Mouse (Mus musculus): ENCODE measurements at regions not wholly inside any gene's neighbourhood (a gene's known extent, or its start where the extent isn't known, plus 50 kb on each side); places are given as distances from the start of the nearest gene placed in this dataset.
A peak's percentile ranks its signal among the peaks of the same experiment; 100 is the strongest.

DNA sequence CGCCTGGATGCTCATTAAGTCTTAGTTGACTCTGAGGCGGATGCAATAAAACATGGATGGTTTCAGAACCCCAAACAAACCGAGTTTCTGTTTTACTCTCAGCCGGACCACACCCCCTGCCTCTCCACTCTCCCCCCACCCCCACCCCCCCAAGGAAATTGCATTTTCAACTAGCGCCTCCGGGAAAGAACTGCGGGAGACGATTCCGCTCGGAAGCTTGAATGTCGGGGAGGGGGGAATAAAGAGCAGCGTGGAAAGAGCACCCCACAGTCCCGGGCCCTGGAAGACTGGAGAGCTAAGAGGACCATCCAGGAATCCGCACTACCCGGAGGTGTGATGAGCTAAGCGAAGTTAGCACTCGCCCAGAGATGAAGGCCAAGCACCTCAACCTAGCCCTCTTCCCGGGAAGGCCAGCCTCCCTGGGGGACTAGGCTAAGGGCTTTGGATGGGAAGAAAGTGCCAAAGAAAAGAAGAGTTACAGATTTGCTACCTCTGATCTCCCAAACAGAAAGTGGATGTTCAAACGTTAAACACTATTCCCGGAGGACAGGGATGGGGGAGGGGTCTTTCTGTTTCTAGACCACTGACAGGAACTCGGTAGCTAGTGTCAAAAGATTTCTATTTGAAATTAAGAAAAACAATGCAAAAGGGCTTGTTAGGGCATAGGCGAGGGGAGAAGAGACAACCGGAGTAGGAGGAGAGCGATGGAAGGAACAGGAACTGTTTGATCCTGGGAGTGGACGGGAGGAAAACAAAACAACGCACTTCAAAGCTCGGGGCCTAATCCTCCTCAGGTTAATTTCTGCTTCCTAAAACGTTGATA is 258.6 kb upstream of the Nfe2l3 start:
- Histone ChIP-seq H3K4me2 (ENCODE audit: low read depth) (peak overlapping the region; percentile 73), H3K4me1 (replicated peaks; ENCODE audit: control insufficient read depth in 2 of 2, insufficient read depth in 2 of 2, low read length in 1 of 2) (peaks cover 7 to 21% of the 10 kb centered on the region in 2 experiments), H3K9ac (replicated peaks) (no peak overlapping the region), H3K36me3 (replicated peaks; ENCODE audit: control insufficient read depth, insufficient read depth, low read depth) (no peaks in the 10 kb centered on the region), H3K27ac (no peak overlapping the region), H3K4me3 (ENCODE audit: insufficient read depth in 1 of 2, low read depth in 2 of 2, low read length in 2 of 2) (peak overlapping the region; percentile 44 to 46), H3K27me3 (ENCODE audit: control insufficient read depth, insufficient read depth, low read length) (peaks cover 65% of the 10 kb centered on the region), H3K9me3 (ENCODE audit: control insufficient read depth, low read length) (no peaks in the 10 kb centered on the region)
- TF ChIP-seq EP300 (IDR thresholded peaks at IDR 0.05; ENCODE audit: low read depth) = no peak
- no peak for TF ChIP-seq CTCF (IDR thresholded peaks at IDR 0.05; ENCODE audit: low read depth)
- DNase-seq (ENCODE audit: low read depth in 3 of 3, low spot score in 3 of 3) (no peak), ATAC-seq (ENCODE audit: insufficient read depth) (no peak)
- 2% methylated on average over 28 of the region's 28 CpGs for WGBS (ENCODE audit: insufficient replicate concordance)

DNA sequence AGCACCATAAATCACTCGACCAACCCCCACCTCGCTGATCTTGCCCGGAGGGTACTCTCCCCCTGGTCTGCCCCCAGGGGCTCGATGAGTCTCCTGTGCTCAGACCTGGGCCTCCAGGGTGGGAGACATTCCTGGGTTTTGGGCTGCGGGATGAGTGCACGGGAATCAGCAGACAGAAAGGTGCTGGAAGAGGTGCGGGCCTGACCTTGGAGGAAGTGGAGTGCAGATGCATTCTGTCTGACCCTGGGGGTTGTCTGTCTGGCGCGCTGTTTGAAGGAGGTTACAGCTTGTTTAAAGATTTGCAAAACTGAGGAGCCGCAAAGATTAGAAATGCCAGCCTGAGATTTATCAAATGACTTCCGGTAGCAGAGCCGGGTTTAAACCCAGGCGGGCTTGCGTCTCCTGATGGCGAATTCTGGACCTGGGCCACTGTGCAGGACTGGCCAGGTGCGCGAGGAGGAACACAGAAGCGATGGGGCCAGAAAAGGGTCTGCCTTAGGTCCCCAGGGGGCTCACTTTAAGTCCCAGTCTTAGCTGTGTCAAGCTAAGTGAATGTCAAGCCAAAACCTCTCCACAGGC is 257.9 kb upstream of the Nfe2l3 start:
- Histone ChIP-seq H3K9me3 (ENCODE audit: control insufficient read depth, low read length) (no peaks in the 10 kb centered on the region), H3K27ac (no peak overlapping the region), H3K4me1 (replicated peaks; ENCODE audit: control insufficient read depth in 2 of 2, insufficient read depth in 2 of 2, low read length in 1 of 2) (peaks cover 3 to 20% of the 10 kb centered on the region in 2 experiments), H3K36me3 (replicated peaks; ENCODE audit: control insufficient read depth, insufficient read depth, low read depth) (no peaks in the 10 kb centered on the region), H3K27me3 (ENCODE audit: control insufficient read depth, insufficient read depth, low read length) (peaks cover 72% of the 10 kb centered on the region), H3K4me2 (ENCODE audit: low read depth) (peak overlapping the region; percentile 73), H3K4me3 (ENCODE audit: insufficient read depth in 1 of 2, low read depth in 2 of 2, low read length in 2 of 2) (no peak overlapping the region), H3K9ac (replicated peaks) (no peak overlapping the region)
- no peak for DNase-seq (ENCODE audit: low read depth in 3 of 3, low spot score in 3 of 3)
- TF ChIP-seq CTCF (IDR thresholded peaks at IDR 0.05; ENCODE audit: low read depth) = no peak
- no peak for TF ChIP-seq EP300 (IDR thresholded peaks at IDR 0.05; ENCODE audit: low read depth)
- WGBS (ENCODE audit: insufficient replicate concordance) = 2% methylated on average over 18 of the region's 18 CpGs
- no peak for ATAC-seq (ENCODE audit: insufficient read depth)

GRCm38 (mm10) chr6:51175616-51176590 is 256.6 kb upstream of the Nfe2l3 start:
- DNase-seq (ENCODE audit: low read depth in 3 of 3, low spot score in 3 of 3) (no peak), ATAC-seq (ENCODE audit: insufficient read depth) (no peak)
- no peak overlapping the region for H3K4me2 ChIP-seq (ENCODE audit: low read depth)
- H3K4me1 ChIP-seq (replicated peaks; ENCODE audit: control insufficient read depth in 2 of 2, insufficient read depth in 2 of 2, low read length in 1 of 2) = peaks cover 0 to 17% of the 10 kb centered on the region in 2 experiments
- H3K4me3 ChIP-seq (ENCODE audit: insufficient read depth in 1 of 2, low read depth in 2 of 2, low read length in 2 of 2) = no peak overlapping the region
- no peaks in the 10 kb centered on the region for H3K36me3 ChIP-seq (replicated peaks; ENCODE audit: control insufficient read depth, insufficient read depth, low read depth)
- peaks cover 82% of the 10 kb centered on the region for H3K27me3 ChIP-seq (ENCODE audit: control insufficient read depth, insufficient read depth, low read length)
- H3K27ac ChIP-seq = no peak overlapping the region
- no peaks in the 10 kb centered on the region for H3K9me3 ChIP-seq (ENCODE audit: control insufficient read depth, low read length)
- no peak for TF ChIP-seq CTCF (IDR thresholded peaks at IDR 0.05; ENCODE audit: low read depth)
- no peak for TF ChIP-seq EP300 (IDR thresholded peaks at IDR 0.05; ENCODE audit: low read depth)
- 12% methylated on average over 13 of the region's 13 CpGs for WGBS (ENCODE audit: insufficient replicate concordance)
- no peak overlapping the region for H3K9ac ChIP-seq (replicated peaks)

DNA sequence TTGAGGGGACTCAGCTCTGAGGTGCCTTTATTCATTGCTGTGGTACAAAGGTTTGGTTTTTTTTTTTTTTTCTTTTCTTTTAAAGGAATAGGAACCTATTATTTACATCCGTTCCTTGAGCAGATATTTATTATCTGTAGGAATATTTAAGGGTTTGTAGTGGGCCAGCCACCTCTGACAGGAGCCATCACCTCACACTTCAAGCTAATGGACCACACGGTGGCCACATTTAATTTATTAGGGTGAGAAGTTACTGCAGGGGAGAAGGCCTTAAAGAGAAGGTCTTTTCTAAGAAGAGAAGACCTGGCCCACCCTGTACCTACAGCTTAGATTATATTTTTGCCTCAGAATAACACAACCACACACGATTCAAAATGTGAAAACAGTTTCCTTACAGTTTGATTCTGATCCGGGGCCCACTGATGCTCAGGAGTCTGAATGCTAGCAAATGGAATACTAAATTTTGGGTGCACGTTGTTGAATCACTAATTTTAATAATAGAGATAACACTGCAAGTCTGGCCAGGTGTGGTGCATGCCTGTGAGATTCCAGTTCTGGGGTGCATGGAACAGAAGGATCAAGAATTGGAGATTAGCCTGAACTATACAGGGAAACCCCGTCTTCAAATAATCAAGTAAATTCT is 255.6 kb upstream of the Nfe2l3 start:
- H3K4me3 ChIP-seq (ENCODE audit: insufficient read depth in 1 of 2, low read depth in 2 of 2, low read length in 2 of 2) = peak overlapping the region in 1 of 2 experiments; percentile 53; a peak in 2 of 4 replicates
- WGBS (ENCODE audit: insufficient replicate concordance) = 11% methylated on average over 6 of the region's 6 CpGs
- DNase-seq (ENCODE audit: low read depth in 3 of 3, low spot score in 3 of 3) (no peak), ATAC-seq (ENCODE audit: insufficient read depth) (no peak)
- H3K4me2 ChIP-seq (ENCODE audit: low read depth) = peak overlapping the region; percentile 87
- H3K27ac ChIP-seq = no peak overlapping the region
- TF ChIP-seq EP300 (IDR thresholded peaks at IDR 0.05; ENCODE audit: low read depth) = no peak
- no peak for TF ChIP-seq CTCF (IDR thresholded peaks at IDR 0.05; ENCODE audit: low read depth)
- H3K36me3 ChIP-seq (replicated peaks; ENCODE audit: control insufficient read depth, insufficient read depth, low read depth) = no peaks in the 10 kb centered on the region
- H3K9me3 ChIP-seq (ENCODE audit: control insufficient read depth, low read length) = no peaks in the 10 kb centered on the region
- no peak overlapping the region for H3K9ac ChIP-seq (replicated peaks)
- peaks cover 88% of the 10 kb centered on the region for H3K27me3 ChIP-seq (ENCODE audit: control insufficient read depth, insufficient read depth, low read length)
- peaks cover 0 to 14% of the 10 kb centered on the region in 2 experiments for H3K4me1 ChIP-seq (replicated peaks; ENCODE audit: control insufficient read depth in 2 of 2, insufficient read depth in 2 of 2, low read length in 1 of 2)

Data from liver, embryonic 14.5 days (tissue).